Mouse (Mus musculus): ENCODE data around the gene Trir. TPM values are rescaled to one million over a fixed set of nuclear protein-coding genes. Genes with fewer than 3 reads are reported as not detected.

The Trir gene
- polyA plus RNA-seq, 1 experiment from 2014 or later: 157 TPM

DNA sequence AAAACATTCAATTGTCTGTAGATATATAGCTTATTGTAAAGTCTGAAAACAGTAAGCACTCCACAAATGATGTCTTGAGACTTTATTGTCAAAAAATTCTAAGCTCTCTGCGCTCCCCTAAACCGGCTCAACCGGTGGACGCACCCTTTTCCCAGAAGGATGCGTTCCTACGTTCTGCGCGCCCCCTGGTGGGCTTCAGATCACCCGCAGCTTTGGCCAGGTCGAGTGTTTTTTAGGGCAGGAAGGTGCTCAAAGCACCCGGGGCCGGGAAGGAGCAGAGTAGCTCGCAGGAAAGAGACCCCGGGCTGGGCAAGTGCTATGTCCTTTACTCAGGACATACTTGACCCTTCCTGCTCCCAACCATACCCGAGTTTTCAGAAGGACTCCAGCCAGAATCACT, 36.8 kb upstream of the Trir start:
- under 1% methylated on average over 15 of the region's 15 CpGs for WGBS
- Histone ChIP-seq H3K27me3 (ENCODE audit: control insufficient read depth, insufficient read depth, low read length) (0 out of 2 replicates have a peak, but pooled peaks cover 10% of the 10 kb centered on the region), H3K9me3 (ENCODE audit: control insufficient read depth, low read length) (no peaks in the 10 kb centered on the region)

DNA sequence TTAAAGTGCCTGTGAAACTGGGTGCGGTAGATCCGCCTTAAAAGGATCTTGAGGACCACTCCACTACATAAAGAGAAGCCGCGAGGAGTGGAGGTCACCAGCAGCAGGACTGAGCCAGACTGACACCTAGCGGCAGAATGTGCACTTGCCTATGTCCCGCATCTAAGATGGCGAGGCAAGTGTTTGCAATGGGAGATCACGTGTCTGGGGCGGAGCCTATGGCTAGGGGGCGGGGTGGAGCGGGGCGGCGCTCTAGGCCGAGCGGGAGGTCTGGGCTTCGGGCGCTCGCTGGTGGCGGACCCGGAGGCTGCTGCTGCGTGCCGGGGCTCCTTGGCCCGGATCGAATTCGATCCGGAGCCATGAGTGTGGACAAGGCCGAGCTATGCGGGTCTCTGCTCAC, 36.3 kb upstream of the Trir start, which contains the start of gene Hook2:
Gene Hook2 (plus strand): TSS at position 255 of the 400 bp plus-strand sequence.
- H3K27ac ChIP-seq (replicated peaks; ENCODE audit: low read depth, low read length): peak within 1 kb of the TSS; percentile 79
- DNase-seq (peak; percentile 98), ATAC-seq (ENCODE audit: low FRiP score, low TSS enrichment) (peak; percentile 88)
- no peaks in the 10 kb centered on the region for H3K9me3 ChIP-seq (ENCODE audit: control insufficient read depth, low read length)
- peak within 1 kb of the TSS; percentile 62 for H3K4me3 ChIP-seq (replicated peaks; ENCODE audit: low read depth, low read length)
- H3K9ac ChIP-seq (replicated peaks; ENCODE audit: low read length): peak within 1 kb of the TSS; percentile 77
- H3K27me3 ChIP-seq (ENCODE audit: control insufficient read depth, insufficient read depth, low read length): 0 out of 2 replicates have a peak, but pooled peaks cover 13% of the 10 kb centered on the region
- peaks cover 16% of the 10 kb centered on the region for H3K4me1 ChIP-seq (ENCODE audit: control insufficient read depth, insufficient read depth, low read length)
- under 1% methylated on average over 28 of the region's 28 CpGs for WGBS
- peaks cover 6% of the 10 kb centered on the region; the same call in 1 of the 2 replicates for H3K36me3 ChIP-seq (ENCODE audit: control insufficient read depth, insufficient read depth, low read length)
- peak within 1 kb of the TSS; percentile 93 for H3K4me2 ChIP-seq (ENCODE audit: low read length)

More for the DNA sequence above, 36.8 kb upstream of the Trir start:
- Histone ChIP-seq H3K36me3 (ENCODE audit: control insufficient read depth, insufficient read depth, low read length) (peaks cover 2% of the 10 kb centered on the region; the same call in 1 of the 2 replicates), H3K9ac (replicated peaks; ENCODE audit: low read length) (peak overlapping the region; percentile 61), H3K4me1 (ENCODE audit: control insufficient read depth, insufficient read depth, low read length) (peaks cover 21% of the 10 kb centered on the region), H3K27ac (replicated peaks; ENCODE audit: low read depth, low read length) (peak overlapping the region; percentile 79), H3K4me2 (ENCODE audit: low read length) (peak overlapping the region; percentile 93), H3K4me3 (replicated peaks; ENCODE audit: low read depth, low read length) (peak overlapping the region; percentile 62)
- ATAC-seq (ENCODE audit: low FRiP score, low TSS enrichment) (peak; percentile 49; the same call in 1 of the 2 replicates), DNase-seq (peak; percentile 96)

DNA sequence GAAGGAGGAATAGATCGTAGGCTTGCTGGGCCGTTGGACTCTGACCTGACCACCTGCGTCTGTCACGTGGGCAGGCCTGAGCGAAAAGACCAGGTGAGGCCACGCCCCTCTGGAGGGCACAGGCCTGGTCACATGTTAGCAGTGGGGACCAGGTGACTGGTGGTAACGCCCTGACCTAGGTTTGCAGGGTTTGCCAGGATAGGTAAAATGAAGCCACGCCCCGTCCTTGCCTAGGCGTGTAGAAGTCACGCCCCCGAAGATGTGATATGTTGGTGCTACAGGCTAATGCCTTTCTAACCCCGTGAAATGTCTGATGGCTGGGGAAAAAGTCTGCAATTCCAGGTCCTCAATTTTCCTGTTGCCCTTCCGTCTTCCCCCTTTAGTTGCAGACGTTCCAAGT, 35.8 kb upstream of the Trir start:
- Histone ChIP-seq H3K4me3 (replicated peaks; ENCODE audit: low read depth, low read length) (peak overlapping the region; percentile 62), H3K4me1 (ENCODE audit: control insufficient read depth, insufficient read depth, low read length) (peaks cover 12% of the 10 kb centered on the region), H3K27ac (replicated peaks; ENCODE audit: low read depth, low read length) (peak overlapping the region; percentile 72), H3K9me3 (ENCODE audit: control insufficient read depth, low read length) (no peaks in the 10 kb centered on the region), H3K27me3 (ENCODE audit: control insufficient read depth, insufficient read depth, low read length) (0 out of 2 replicates have a peak, but pooled peaks cover 13% of the 10 kb centered on the region), H3K4me2 (ENCODE audit: low read length) (peak overlapping the region; percentile 93), H3K36me3 (ENCODE audit: control insufficient read depth, insufficient read depth, low read length) (peaks cover 6% of the 10 kb centered on the region; the same call in 1 of the 2 replicates), H3K9ac (replicated peaks; ENCODE audit: low read length) (peak overlapping the region; percentile 77)
- peak; percentile 61 for DNase-seq
- ATAC-seq (ENCODE audit: low FRiP score, low TSS enrichment): peak; percentile 64
- 1% methylated on average over 15 of the region's 15 CpGs for WGBS

DNA sequence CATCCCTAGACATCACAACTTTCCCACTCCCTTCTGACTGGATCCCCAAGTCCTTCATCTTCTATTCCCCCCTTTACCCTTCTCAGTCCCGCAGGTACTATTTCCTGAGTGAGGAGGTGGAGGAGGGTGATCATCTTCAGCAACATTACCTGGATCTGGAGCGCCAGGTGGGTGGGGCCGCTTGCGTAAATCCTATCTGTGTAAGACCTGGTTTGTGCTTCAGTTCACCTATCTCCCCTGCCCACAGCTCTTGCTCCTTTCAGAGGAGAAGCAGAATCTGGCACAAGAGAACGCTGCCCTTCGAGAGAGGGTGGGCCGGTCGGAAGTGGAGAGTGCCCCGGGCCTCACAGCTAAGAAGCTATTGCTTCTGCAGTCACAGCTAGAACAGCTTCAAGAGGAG, 32.2 kb upstream of the Trir start:
- WGBS: 94% methylated on average over 9 of the region's 9 CpGs
- Histone ChIP-seq H3K4me2 (ENCODE audit: low read length) (no peak overlapping the region), H3K36me3 (ENCODE audit: control insufficient read depth, insufficient read depth, low read length) (peaks cover 6% of the 10 kb centered on the region; the same call in 1 of the 2 replicates), H3K9ac (replicated peaks; ENCODE audit: low read length) (no peak overlapping the region), H3K27me3 (ENCODE audit: control insufficient read depth, insufficient read depth, low read length) (0 out of 2 replicates have a peak, but pooled peaks cover 9% of the 10 kb centered on the region), H3K27ac (replicated peaks; ENCODE audit: low read depth, low read length) (no peak overlapping the region), H3K4me3 (replicated peaks; ENCODE audit: low read depth, low read length) (no peak overlapping the region), H3K9me3 (ENCODE audit: control insufficient read depth, low read length) (no peaks in the 10 kb centered on the region), H3K4me1 (ENCODE audit: control insufficient read depth, insufficient read depth, low read length) (peaks cover 15% of the 10 kb centered on the region)
- DNase-seq: no peak
- no peak for ATAC-seq (ENCODE audit: low FRiP score, low TSS enrichment)

DNA sequence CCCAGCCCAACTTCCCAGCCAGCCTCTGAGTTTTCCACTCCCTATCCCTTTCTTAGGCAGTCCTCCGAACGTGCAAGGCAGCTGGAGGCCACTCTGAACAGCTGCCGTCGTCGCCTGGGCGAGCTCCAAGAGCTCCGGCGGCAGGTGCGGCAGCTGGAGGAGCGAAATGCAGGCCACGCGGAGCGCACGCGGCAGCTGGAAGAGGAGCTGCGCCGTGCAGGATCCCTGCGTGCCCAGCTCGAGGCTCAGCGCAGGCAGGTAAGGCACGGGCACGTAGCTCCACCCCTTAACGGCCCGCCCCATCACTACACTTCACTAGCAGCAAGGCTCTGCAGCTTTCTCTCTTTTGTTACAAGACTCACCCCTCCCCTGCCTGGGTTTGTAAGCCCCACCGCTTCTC, 30.9 kb upstream of the Trir start:
- peak; percentile 33 for DNase-seq
- no peak for ATAC-seq (ENCODE audit: low FRiP score, low TSS enrichment)
- 0 out of 2 replicates have a peak, but pooled peaks cover 9% of the 10 kb centered on the region for H3K27me3 ChIP-seq (ENCODE audit: control insufficient read depth, insufficient read depth, low read length)
- H3K4me3 ChIP-seq (replicated peaks; ENCODE audit: low read depth, low read length): no peak overlapping the region
- peaks cover 6% of the 10 kb centered on the region; the same call in 1 of the 2 replicates for H3K36me3 ChIP-seq (ENCODE audit: control insufficient read depth, insufficient read depth, low read length)
- peak overlapping the region; percentile 0; the same call in 1 of the 2 replicates for H3K4me2 ChIP-seq (ENCODE audit: low read length)
- H3K4me1 ChIP-seq (ENCODE audit: control insufficient read depth, insufficient read depth, low read length): peaks cover 11% of the 10 kb centered on the region
- WGBS: 17% methylated on average over 25 of the region's 25 CpGs
- H3K9ac ChIP-seq (replicated peaks; ENCODE audit: low read length): 0 out of 2 replicates have a peak overlapping the region, but pooled peaks have one; percentile 6
- no peaks in the 10 kb centered on the region for H3K9me3 ChIP-seq (ENCODE audit: control insufficient read depth, low read length)
- 0 out of 2 replicates have a peak overlapping the region, but pooled peaks have one; percentile 13 for H3K27ac ChIP-seq (replicated peaks; ENCODE audit: low read depth, low read length)

DNA sequence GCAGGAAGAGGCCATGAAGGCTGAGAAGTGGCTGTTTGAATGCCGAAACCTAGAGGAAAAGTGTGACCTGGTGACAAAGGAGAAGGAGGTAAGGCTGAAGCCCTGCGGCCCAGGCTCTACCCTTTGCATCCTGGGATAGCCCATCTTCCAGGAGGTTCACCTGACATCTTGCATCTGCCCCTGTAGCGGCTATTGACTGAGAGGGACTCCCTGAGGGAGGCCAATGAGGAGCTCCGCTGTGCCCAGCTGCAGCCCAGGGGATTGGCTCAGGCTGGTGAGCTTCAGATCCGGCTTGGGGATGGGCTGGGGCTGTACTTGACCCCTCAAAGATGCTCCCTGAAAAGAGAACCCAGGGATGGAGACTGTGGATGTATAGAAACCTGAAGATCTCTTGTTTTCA, 29.6 kb upstream of the Trir start:
- H3K4me1 ChIP-seq (ENCODE audit: control insufficient read depth, insufficient read depth, low read length): 0 out of 2 replicates have a peak, but pooled peaks cover 4% of the 10 kb centered on the region
- no peak overlapping the region for H3K4me3 ChIP-seq (replicated peaks; ENCODE audit: low read depth, low read length)
- DNase-seq (no peak), ATAC-seq (ENCODE audit: low FRiP score, low TSS enrichment) (no peak)
- H3K9ac ChIP-seq (replicated peaks; ENCODE audit: low read length): no peak overlapping the region
- 0 out of 2 replicates have a peak, but pooled peaks cover 9% of the 10 kb centered on the region for H3K27me3 ChIP-seq (ENCODE audit: control insufficient read depth, insufficient read depth, low read length)
- H3K9me3 ChIP-seq (ENCODE audit: control insufficient read depth, low read length): no peaks in the 10 kb centered on the region
- WGBS: 77% methylated on average over 5 of the region's 5 CpGs
- H3K36me3 ChIP-seq (ENCODE audit: control insufficient read depth, insufficient read depth, low read length): peaks cover 10% of the 10 kb centered on the region; the same call in 1 of the 2 replicates
- no peak overlapping the region for H3K27ac ChIP-seq (replicated peaks; ENCODE audit: low read depth, low read length)
- H3K4me2 ChIP-seq (ENCODE audit: low read length): no peak overlapping the region

DNA sequence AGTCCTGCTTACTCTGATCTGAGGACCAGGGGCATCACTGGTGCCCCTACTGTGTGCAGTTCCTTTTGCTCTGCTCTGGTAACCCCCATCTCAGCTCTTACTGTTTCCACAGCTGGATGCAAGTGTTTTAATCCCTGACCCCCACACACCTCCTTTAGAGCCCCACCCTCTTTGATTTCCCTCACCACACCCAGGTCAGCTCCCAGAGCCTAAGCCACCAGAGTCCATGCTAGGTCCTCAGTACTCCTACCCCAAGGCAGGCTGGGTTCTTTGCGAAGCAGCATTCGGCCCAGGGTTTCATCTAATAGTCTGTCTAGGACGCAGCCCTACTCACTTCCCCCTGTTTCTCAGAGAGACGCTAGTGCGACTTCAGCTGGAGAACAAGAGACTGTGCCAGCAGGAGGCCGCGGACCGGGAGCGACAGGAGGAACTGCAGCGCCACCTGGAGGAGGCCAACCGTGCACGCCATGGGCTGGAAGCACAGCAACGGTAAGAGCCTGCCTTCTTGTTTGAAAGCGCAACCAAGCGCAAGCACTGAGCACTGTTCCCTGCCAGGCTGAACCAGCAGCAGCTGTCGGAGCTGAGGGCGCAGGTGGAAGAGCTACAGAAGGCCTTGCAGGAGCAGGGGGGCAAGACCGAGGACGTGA, 28.9 kb upstream of the Trir start:
- peaks cover 14% of the 10 kb centered on the region; the same call in 1 of the 2 replicates for H3K36me3 ChIP-seq (ENCODE audit: control insufficient read depth, insufficient read depth, low read length)
- H3K4me3 ChIP-seq (replicated peaks; ENCODE audit: low read depth, low read length): no peak overlapping the region
- H3K27ac ChIP-seq (replicated peaks; ENCODE audit: low read depth, low read length): no peak overlapping the region
- H3K4me1 ChIP-seq (ENCODE audit: control insufficient read depth, insufficient read depth, low read length): 0 out of 2 replicates have a peak, but pooled peaks cover 4% of the 10 kb centered on the region
- ATAC-seq (ENCODE audit: low FRiP score, low TSS enrichment) (peak; percentile 71), DNase-seq (peak; percentile 94)
- H3K9ac ChIP-seq (replicated peaks; ENCODE audit: low read length): peak overlapping the region; percentile 21
- no peaks in the 10 kb centered on the region for H3K9me3 ChIP-seq (ENCODE audit: control insufficient read depth, low read length)
- peak overlapping the region; percentile 28 for H3K4me2 ChIP-seq (ENCODE audit: low read length)
- 2% methylated on average over 19 of the region's 19 CpGs for WGBS
- H3K27me3 ChIP-seq (ENCODE audit: control insufficient read depth, insufficient read depth, low read length): 0 out of 2 replicates have a peak, but pooled peaks cover 9% of the 10 kb centered on the region

DNA sequence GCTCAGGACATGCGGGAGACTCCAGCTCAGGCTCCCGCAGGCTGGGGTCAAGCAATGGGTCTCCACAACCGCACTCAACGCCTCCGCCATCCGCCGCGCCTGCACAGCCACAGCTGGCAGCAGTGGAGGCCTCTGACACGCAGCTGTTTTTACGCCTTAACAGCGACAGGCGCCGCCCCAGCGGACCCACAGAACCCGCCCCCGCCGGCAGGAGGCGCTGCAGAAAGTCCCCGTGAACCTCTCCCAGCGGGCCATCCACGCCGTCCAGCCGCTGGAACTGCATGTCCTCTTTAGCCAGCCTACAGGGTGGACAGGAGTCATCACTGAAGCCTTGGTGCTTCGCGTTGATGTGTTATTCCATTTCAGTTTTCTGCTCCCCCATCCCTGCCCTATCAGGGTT, 18.9 kb upstream of the Trir start:
- Histone ChIP-seq H3K4me3 (replicated peaks; ENCODE audit: low read depth, low read length) (no peak overlapping the region), H3K36me3 (ENCODE audit: control insufficient read depth, insufficient read depth, low read length) (peaks cover 4% of the 10 kb centered on the region; the same call in 1 of the 2 replicates), H3K4me2 (ENCODE audit: low read length) (no peak overlapping the region), H3K27me3 (ENCODE audit: control insufficient read depth, insufficient read depth, low read length) (peaks cover 19% of the 10 kb centered on the region), H3K9ac (replicated peaks; ENCODE audit: low read length) (no peak overlapping the region), H3K4me1 (ENCODE audit: control insufficient read depth, insufficient read depth, low read length) (no peaks in the 10 kb centered on the region), H3K9me3 (ENCODE audit: control insufficient read depth, low read length) (no peaks in the 10 kb centered on the region), H3K27ac (replicated peaks; ENCODE audit: low read depth, low read length) (no peak overlapping the region)
- no peak for DNase-seq
- ATAC-seq (ENCODE audit: low FRiP score, low TSS enrichment): no peak
- 15% methylated on average over 25 of the region's 25 CpGs for WGBS

Measured in midbrain, embryonic 14.5 days (tissue).